Mouse (Mus musculus) lung, postnatal 0 days (tissue): ENCODE measurements around the gene Olfr907. TPM values are rescaled to one million over a fixed set of nuclear protein-coding genes. Genes with fewer than 3 reads are reported as not detected.

ENCODE experiments used
- ATAC-seq: fragments of 200-750 bp; cut with Nextera tagmentation; 2 replicates; pipeline ENCODE4 v1.8.0; 2017; ENCODE audit warnings: moderate library complexity
- DNase-seq: peaks from one replicate; pipeline ENCODE4 v3.0.0-alpha.2; 2016; ENCODE audit warnings: low spot score
- H3K27ac ChIP-seq: fragments of 300-500 bp; sonication (generic); 2 replicates; pipeline ENCODE4 v1.5.1; 2014; ENCODE audit warnings: antibody characterized with exemption, mild to moderate bottlenecking, low read length, mixed read lengths
- H3K27me3 ChIP-seq: fragments of 300-500 bp; sonication (generic); replicated peaks from 2 replicates; pipeline ENCODE4 v1.6.1; 2014; ENCODE audit warnings: low read length, mixed read lengths; ENCODE audit not compliant: insufficient read depth
- H3K36me3 ChIP-seq: fragments of 300-500 bp; sonication (generic); 2 replicates; pipeline ENCODE4 v1.6.1; 2014; ENCODE audit warnings: low read length, mixed read lengths; ENCODE audit not compliant: insufficient read depth
- H3K4me1 ChIP-seq: fragments of 300-500 bp; sonication (generic); 2 replicates; pipeline ENCODE4 v1.6.1; 2014; ENCODE audit warnings: antibody characterized with exemption, low read depth, low read length, mixed read lengths; ENCODE audit not compliant: insufficient read depth
- H3K4me2 ChIP-seq: fragments of 300-500 bp; sonication (generic); replicated peaks from 2 replicates; pipeline ENCODE4 v1.6.1; 2014; ENCODE audit warnings: low read depth, mild to moderate bottlenecking, low read length, moderate library complexity, mixed read lengths
- H3K4me3 ChIP-seq: fragments of 300-500 bp; sonication (generic); 2 replicates; pipeline ENCODE4 v1.5.1; 2014; ENCODE audit warnings: low read depth, low read length
- H3K9ac ChIP-seq: fragments of 300-500 bp; sonication (generic); replicated peaks from 2 replicates; pipeline ENCODE4 v1.6.1; 2014; ENCODE audit warnings: low read depth, mild to moderate bottlenecking
- H3K9me3 ChIP-seq: fragments of 300-500 bp; sonication (generic); 2 replicates; pipeline ENCODE4 v1.6.1; 2016; ENCODE audit warnings: low read length, mixed read lengths
- CTCF ChIP-seq: IDR thresholded peaks from 2 replicates; pipeline ENCODE4 v1.5.1; 2016; ENCODE audit warnings: antibody characterized with exemption, mild to moderate bottlenecking
- EP300 ChIP-seq: IDR thresholded peaks from 2 replicates; pipeline ENCODE4 v1.6.1; 2016; ENCODE audit warnings: antibody characterized with exemption, mild to moderate bottlenecking, control low read depth
- WGBS: fragments of 180-500 bp; shearing (Covaris S2); extraction: QIAGEN DNeasy Blood & Tissue Kit; methylation state at CpG from one replicate; pipeline ENCODE4 v1.1.7; 2014; 5-methylcytosine and 5-hydroxymethylcytosine counted together
- polyA plus RNA-seq: library from polyadenylated mRNA; unstranded; fragments of >200 nt; fragmentation: Nextera tagmentation; extraction: Ambion mirVana; gene quantifications from 2 replicates; pipeline ENCODE4 v1.2.1, GENCODE M21; 2015

Olfr907 gene
- polyA plus RNA-seq, 1 experiment from 2014 or later = not detected

DNA sequence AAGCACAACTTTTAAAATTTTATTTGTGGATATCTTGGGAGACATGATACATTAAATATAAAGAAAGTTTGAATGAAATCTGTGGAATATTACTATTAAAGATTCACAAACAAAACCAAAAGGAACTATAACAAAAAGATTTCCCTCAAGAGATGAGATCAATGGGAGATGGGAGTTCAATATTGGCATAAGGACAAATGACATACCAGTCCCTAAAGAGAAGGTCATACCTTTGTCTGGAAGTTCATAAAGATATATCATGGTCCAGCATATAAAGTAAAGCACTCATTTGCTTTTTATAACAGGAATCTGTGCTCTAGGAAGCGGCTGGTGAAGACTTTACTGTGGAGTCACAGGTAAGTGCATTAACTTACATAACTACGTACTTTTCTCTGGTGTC lies 41.9 kb downstream of the Olfr907 start, which contains the start of gene Olfr910:
Olfr910 (plus strand) TSS at position 301 of the 400 bp plus-strand sequence.
- Histone ChIP-seq H3K27me3 (no peaks in the 10 kb centered on the region), H3K9me3 (no peaks in the 10 kb centered on the region), H3K4me2 (no peak within 1 kb of the TSS), H3K27ac (no peak within 1 kb of the TSS), H3K36me3 (no peaks in the 10 kb centered on the region), H3K4me1 (no peaks in the 10 kb centered on the region), H3K4me3 (no peak within 1 kb of the TSS), H3K9ac (no peak within 1 kb of the TSS)
- ATAC-seq = no peak
- TF ChIP-seq EP300 (no peak), CTCF (no peak)
- 75% methylated on average over 2 of the region's 2 CpGs for WGBS
- no peak for DNase-seq

Other genes with a start within 250 kb of the Olfr907 start
- not detected in 2 replicates for gene Olfr143, start 243.0 kb upstream of the Olfr907 start, polyA plus RNA-seq
- not detected in 2 replicates for gene Olfr895, start 227.9 kb upstream of the Olfr907 start, polyA plus RNA-seq
- gene Olfr896-ps1, start 204.7 kb upstream of the Olfr907 start, polyA plus RNA-seq = not detected in 2 replicates
- gene Olfr25, start 166.7 kb upstream of the Olfr907 start, polyA plus RNA-seq = not detected in 2 replicates
- not detected in 2 replicates for gene Olfr898, start 147.4 kb upstream of the Olfr907 start, polyA plus RNA-seq
- gene Olfr250, start 128.9 kb upstream of the Olfr907 start, polyA plus RNA-seq = not detected in 2 replicates
- not detected in 2 replicates for gene Olfr251, start 118.7 kb upstream of the Olfr907 start, polyA plus RNA-seq
- not detected in 2 replicates for gene Olfr147, start 94.1 kb upstream of the Olfr907 start, polyA plus RNA-seq
- not detected in 2 replicates for gene Olfr901, start 66.3 kb upstream of the Olfr907 start, polyA plus RNA-seq
- not detected in 2 replicates for gene Olfr902, start 48.1 kb upstream of the Olfr907 start, polyA plus RNA-seq
- not detected in 2 replicates for gene Olfr904, start 32.7 kb upstream of the Olfr907 start, polyA plus RNA-seq
- not detected in 2 replicates for gene Olfr905, start 24.7 kb upstream of the Olfr907 start, polyA plus RNA-seq
- not detected in 2 replicates for gene Olfr906, start 8.7 kb upstream of the Olfr907 start, polyA plus RNA-seq
- not detected in 2 replicates for gene Olfr911-ps1, start 25.8 kb downstream of the Olfr907 start, polyA plus RNA-seq
- not detected in 2 replicates for gene Olfr910, start 42.0 kb downstream of the Olfr907 start, polyA plus RNA-seq
- gene Olfr912, start 84.4 kb downstream of the Olfr907 start, polyA plus RNA-seq = not detected in 2 replicates
- gene Olfr913, start 97.0 kb downstream of the Olfr907 start, polyA plus RNA-seq = not detected in 2 replicates
- gene Olfr914, start 109.3 kb downstream of the Olfr907 start, polyA plus RNA-seq = not detected in 2 replicates
- gene Olfr916, start 164.1 kb downstream of the Olfr907 start, polyA plus RNA-seq = not detected in 2 replicates
- not detected in 2 replicates for gene Olfr917, start 170.0 kb downstream of the Olfr907 start, polyA plus RNA-seq
- gene Olfr918, start 178.8 kb downstream of the Olfr907 start, polyA plus RNA-seq = not detected in 2 replicates
- not detected in 2 replicates for gene Olfr919, start 207.9 kb downstream of the Olfr907 start, polyA plus RNA-seq
- gene Vwa5a, start 222.5 kb downstream of the Olfr907 start, polyA plus RNA-seq = 30.3 and 34.9 TPM in 2 replicates